Mouse (Mus musculus) heart, adult 9 months (tissue): Measurements from ENCODE around the gene Plekhg2.
"Not testable (repeated sequence)": the region's sequence is repeated elsewhere in the genome, so short reads cannot be mapped to it uniquely, and the experiment has no call there.

ENCODE experiments used
- DNase-seq, 2 experiments: peaks; one replicate each; pipeline ENCODE4 v3.0.0; 2022; ENCODE audit warnings: low spot score in 2 of 2

The Plekhg2 gene

DNA sequence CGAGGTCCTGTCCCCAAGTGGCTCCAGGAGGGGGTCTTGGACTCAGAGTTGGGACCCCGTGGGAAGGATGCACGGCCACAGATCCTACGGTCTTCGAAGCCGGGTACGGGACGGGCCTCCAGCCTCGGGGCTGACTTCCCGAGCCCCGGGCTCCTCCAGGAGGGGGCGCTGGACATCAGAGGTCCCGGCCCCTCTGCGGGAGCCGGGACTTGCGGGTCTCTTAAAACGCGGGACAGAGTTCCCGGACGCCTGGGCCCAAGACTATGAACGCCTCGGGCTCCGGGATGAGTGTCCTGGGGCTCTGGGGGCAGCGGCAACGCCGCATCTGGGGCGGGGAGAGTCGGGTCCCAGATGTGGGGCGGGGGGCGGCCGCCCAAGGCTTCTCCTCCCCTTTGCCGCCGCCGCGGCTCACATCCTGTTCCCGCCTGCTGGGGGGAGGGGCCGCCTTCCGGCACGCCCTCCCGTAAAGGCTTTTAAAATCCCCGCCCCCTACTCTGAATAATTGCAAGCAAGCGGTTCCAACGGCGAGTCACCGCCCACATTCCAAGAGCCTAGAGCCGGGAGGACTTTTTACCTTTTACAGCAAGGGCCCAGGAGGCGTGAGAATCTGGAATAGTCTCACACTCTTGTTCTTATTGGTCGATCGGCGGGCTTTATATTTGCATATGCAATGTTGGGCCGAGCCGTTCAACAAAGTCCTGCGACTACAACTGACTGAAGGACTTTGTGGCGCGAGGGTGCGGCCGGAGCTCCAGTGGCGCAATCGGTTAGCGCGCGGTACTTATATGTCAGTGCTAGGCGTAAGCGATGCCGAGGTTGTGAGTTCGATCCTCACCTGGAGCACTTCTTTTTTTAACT lies at the start of gene Plekhg2:
TSS of gene Plekhg2 (minus strand) at position 349 of the 858 bp plus-strand sequence.
- DNase-seq = peak; percentile 99

DNA sequence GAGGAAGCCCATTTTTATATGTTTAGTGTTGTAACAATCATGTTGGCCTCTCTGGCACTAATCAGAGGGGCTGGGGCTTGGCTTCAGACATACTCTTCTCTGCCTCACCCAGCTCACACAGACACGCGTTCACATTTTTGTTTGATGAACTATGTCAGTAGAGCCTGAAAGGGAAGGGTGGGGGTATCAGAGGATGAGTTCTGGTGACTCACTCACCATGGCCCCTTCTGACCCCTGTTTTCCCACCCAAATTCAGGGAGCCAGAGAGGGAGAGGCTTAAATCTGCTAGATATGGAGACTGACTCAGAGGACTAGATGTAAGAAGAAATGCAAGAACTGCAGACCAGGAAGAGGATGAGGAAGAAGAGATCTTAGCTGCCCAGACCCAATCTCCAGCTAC lies 47.0 kb upstream of the Plekhg2 start:
- peak in 1 of 2 experiments; percentile 15 for DNase-seq

DNA sequence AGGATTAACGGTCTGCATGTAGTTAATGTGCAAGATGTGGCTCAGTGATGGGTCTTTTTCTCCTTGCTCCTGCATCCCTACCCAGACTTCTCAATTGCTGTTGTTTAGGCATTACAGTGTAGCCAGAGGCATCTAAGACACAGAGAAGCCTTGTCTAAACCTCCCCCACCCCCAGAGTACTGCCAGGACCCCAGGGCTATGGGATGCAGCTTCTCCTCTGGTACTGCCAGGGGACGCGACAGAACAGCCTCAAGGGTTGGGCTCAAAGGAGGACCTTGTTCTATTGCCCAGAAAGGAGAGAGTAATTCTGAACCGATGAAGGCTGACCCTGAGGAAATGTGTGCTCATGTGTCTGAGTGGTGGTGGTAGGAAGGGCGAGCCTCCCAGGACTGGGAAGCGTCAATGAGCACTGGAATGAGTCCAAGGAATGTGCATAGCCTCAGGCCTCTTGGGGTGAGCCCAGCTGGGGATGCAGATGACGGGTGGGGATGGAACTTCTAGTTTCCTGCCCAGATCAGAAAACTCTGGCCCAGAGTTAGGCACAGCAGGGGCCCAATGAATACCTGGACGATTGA lies 45.8 kb upstream of the Plekhg2 start:
- peak; percentile 85 to 86 for DNase-seq

DNA sequence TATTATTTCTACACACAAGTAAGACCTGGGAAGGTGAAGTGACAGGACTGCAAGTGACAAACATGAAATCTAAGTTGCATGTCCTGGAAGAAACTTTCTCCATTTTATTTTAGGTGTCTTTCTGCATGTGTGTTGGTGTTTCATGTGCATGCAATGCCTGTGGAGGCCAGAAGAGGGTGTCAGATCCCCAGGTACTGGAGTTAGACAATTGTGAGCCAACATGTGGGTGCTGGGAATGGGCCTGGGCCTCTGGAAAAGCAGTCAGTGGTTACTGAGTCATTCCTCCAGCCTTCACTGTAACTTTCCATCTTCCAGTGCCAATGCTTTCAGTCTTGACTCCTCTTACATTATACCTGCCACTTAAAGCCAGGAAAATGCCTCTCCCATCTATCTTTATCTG lies 45.0 kb upstream of the Plekhg2 start:
- no peak for DNase-seq

DNA sequence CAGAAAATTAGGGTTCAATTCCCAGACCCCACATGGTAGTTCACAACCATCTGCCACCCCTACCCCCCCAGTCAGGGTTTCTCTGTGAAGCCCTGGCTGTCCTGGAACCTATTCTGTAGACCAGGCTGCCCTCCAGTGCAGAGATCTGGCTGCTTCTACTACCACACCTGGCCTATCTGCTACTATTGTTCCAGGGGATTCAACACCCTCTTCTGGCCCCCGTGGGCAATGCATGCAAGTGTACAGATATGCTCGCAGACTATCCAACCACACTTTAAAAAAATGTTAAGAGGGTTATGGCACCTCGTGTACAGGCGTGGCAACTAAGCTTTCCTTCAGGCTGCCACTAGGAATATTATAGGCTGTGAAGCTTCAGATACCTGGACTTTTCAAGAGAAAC lies 40.4 kb upstream of the Plekhg2 start:
- no peak for DNase-seq

DNA sequence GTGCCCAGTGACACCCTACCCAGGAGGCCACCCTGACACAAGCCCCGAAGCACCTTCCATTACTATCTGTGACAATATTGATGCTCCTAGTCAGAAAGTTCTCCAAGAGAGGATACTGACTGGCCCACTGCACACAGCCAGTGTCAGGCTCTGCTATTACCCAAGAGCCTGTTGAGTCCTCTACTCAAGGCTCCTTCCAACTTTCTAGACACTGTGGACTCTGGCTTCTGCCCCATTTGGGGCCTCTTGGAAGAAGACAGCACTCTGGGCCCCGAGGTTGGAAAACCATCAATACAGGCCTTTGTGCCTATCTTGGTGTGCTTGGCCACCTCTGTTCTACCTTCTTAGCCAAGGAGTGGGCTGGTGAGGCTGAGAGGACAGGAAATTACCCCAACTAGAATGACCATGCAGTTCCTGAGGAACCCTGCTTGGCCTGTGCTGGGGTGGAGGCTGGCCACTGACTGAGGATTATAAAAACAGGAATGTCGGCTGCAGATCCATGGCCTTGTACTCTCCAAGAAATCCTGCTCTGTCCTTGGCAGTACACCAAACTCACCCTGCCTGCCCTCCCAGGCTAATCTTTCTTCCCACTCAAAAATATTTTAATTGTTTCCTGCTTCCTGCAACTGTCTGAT lies 38.6 kb upstream of the Plekhg2 start:
- peak; percentile 85 to 86 for DNase-seq

DNA sequence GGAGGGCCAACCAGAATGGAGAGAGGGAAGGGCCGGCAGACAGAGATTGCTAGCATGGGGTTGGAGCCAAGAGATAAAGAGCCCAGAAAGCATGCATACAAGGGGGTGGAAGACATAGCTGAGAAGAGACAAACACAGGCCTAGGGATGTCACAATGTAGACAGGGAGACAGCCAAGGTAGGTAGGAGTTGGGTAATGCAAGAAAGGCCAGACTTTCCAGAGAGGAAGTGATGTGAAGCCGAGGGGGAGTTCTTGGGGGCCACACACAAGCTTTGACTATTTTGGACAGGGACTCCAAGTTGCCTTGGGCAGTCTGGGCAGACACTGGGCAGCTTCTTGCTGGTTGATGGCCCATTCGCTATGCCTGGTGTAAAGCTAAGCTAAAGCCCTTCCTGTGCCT lies 29.5 kb upstream of the Plekhg2 start:
- no peak for DNase-seq

DNA sequence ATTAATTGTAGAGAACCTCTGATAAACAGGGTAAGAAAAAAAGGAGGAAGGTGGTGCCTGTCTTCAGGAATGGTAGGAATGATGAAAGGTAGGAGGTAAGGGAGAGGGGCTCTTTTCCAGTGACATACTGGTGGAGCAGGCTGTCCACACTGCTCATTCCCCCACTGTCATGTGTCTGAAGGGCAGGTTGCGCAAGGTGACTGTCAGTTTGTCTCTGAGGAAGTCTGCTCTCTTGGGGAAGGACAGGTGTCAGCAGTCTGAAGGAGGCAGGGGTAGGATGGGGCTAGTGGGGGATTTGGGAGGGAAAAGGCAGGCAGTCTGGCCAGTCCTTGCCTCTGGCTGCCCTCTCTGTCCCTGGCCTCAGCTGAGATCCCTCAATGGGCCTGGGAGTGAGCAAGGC lies 28.6 kb upstream of the Plekhg2 start:
- no peak for DNase-seq

DNA sequence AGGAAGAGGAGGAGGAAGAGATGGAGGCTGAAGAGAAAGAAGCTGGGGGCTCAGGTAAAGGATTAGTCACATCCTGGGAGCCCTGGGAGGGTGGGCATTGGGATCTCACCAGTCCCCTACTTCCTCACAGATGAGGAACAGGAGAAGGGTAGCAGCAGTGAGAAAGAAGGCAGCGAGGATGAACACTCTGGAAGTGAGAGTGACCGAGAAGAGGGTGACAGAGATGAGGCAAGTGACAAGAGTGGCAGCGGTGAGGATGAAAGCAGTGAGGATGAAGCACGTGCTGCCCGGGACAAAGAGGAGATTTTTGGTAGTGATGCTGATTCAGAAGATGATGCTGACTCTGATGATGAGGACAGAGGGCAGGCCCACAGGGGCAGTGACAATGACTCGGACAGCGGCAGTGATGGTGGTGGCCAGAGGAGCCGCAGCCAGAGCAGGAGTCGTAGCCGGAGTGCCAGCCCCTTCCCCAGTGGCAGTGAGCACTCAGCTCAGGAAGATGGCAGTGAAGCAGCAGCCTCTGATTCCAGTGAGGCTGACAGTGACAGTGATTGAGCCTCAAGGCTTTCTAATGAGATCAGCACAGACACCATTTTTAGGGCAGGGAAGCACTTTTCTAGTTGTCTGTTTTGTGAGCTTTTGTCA lies 26.4 kb upstream of the Plekhg2 start:
- DNase-seq = no peak

DNA sequence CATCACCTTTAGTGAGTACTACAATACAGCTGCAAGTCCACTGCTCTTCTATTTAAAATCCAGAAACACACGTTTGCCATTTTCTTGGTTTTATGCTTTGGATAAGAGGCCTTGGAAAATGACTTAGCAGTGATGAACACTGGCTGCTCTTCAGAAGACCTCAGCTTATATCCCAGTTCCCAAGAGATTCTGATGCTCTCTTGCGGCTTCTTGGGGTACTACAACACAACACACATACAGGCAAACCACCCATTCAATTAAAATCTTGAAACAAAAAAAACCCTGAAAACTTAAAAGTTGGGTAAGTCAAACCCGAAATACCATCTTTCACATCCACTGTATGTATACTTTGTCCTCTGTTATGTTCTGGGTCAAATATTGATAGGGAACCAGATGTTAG lies 25.6 kb upstream of the Plekhg2 start:
- DNase-seq = no peak

DNA sequence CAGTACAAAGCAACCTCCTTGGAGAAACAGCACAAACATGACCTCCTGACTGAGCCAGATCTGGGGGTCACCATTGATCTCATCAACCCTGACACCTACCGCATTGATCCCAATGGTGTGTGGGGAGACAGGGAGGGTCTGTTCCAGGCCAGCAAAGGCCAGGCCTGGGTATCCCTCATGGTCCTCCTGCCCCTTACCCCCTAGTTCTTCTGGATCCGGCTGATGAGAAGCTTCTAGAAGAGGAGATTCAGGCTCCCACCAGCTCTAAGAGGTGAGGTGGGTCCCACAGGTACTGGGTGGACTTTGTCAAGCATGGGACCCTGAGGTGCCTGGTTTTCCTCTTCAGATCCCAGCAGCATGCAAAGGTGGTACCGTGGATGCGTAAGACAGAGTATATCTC lies 23.0 kb upstream of the Plekhg2 start:
- DNase-seq = no peak

DNA sequence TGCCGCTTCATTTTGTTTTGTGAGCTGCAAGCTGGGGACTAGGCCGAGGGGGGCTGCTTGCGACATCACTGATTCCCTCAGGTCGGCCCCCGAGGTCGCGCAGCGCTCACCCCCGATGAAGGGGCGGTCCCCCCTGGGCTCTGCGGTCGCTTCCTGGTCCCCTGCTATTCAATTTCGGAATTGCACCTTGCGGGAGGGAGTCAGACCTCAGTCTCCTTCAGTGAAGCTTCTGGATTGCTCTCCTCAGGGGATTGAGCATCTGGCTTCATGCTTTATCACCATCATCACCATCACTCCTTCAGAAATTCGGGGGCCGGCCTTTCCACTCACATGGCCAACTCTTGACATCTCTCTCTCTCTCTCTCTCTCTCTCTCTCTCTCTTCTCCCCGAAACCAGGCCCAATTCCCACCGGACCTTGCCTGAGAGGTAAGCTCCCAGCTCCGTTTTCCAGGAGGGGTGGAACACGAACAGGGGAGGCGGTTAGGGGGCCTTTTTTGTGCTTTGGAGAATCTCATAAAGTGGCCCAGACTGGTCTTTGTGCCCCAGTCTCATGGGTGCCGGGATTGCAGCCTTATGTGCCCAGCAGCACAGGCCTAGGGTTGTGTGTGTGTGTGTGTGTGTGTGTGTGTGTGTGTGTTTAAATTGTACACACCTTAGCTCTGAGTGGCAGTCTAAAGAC lies 21.0 kb upstream of the Plekhg2 start:
- DNase-seq = no peak

DNA sequence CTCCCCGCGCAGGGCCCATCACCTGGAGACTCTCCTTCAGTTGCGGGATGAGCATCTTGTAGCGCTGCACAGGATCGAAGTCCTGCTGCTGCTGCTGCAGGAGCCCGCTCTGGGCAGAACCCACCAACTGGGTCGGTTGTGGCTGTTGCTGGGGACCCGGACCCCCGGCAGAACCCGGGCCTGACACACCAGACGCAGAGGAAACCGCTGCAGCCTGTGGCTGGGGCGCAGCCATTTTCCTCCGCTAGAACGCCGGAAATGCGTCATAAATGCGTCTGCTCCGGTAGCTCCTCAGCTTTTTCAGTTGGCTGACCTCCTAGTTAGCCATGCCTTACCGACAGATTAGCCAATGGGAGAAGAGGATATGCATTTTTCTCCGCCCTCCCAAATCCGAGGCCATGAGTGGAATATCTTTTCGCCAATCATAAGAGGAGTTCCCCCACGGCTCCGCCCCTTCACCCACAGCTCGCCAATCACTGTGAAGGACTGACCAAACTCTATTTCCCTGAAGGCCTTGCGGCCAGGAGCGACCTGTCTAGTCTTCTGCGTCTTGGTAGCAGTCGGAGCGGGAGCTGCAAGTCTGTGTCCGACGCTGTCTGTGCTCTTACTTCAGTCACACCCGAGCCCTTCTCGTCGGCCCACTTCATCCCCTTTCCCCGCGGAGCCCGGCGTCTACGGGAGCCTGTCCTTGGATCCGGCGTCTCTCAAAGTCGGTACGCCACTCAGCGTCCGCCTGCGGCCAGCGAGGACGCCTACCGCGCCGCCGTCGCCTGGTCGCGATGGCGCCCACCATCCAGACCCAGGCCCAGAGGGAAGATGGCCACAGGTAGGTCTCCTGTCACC lies 20.3 kb upstream of the Plekhg2 start, which contains the start of the genes Med29 and Paf1:
TSS of gene Med29 (minus strand) at position 280 of the 843 bp plus-strand sequence.
TSS of gene Paf1 (plus strand) at position 523 of the 843 bp plus-strand sequence.
- peak; percentile 98 to 99 for DNase-seq

DNA sequence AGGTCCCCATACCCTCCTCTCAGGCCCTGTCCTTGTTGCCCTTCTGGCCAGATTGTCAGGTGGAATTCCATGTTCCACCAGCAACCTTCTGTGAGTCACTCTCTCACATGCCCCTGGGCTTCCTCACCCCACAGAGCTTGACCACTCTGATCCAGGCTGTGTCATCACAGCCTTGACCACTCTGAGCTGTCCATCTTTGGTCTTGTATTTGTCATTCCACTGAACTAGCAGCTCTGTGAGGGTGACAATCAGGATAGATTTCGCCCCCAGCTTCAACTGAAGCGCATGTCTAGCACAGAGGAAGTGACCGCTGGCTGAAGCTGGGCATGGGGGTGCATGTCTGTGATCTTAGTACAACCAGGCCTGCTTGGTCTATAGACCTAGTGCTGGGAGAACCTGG lies 17.9 kb upstream of the Plekhg2 start:
- no peak for DNase-seq

DNA sequence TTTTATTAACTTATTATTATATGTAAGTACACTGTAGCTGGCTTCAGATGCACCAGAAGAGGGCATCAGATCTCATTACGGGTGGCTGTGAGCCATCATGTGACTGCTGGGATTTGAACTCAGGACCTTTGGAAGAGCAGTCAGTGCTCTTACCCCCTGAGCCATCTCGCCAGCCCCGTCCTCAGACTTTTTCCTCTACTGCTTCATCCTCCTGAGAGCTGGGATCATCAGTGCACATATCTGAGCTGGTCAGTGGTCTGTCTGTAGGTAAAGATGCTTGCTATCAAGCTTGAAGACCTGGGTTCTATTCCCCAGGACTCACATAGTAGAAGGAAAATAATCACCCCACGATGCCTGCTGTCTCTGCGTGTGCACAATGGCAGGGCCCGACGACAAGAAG lies 15.0 kb upstream of the Plekhg2 start:
- DNase-seq = not testable (repeated sequence)

DNA sequence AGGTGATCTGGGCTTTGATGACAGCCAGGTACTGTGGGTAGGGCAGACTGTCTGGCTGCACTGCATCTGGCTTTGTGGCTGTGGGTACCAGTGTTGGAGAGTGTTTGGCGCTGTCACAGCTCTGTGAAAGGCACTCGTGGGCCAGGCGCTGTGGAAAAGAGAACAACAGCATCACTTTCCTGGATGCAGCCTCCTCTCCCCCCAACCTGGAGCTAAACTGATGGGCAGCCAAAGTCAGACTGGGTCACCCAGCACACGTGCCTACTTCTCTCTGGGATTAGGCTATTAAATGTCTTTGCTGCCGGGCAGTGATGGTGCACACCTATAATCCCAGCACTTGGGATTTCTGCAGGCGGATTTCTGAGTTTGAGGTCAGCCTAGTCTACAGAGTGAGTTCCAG lies 14.5 kb upstream of the Plekhg2 start:
- DNase-seq = not testable (repeated sequence)

DNA sequence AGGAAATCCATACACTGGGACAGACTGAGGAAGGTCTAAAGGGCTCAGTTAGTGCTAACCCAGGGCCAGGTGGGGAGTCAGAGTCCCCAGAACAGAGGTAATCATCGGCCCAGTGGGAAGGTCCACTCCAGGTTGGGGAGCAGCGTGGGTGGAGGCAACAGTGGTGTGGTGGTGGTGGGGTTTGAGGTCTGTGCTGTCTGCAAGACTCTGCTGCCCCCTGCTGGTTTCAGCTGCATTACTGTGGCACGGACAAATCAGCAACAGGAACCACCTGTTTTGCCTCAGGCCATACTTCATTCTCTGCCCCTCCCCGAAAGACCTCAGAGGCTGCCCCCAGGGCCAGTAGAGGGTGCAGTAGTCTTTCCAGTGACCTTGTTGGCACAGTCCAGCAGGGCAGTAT lies 14.1 kb upstream of the Plekhg2 start:
- peak; percentile 66 to 84 for DNase-seq

DNA sequence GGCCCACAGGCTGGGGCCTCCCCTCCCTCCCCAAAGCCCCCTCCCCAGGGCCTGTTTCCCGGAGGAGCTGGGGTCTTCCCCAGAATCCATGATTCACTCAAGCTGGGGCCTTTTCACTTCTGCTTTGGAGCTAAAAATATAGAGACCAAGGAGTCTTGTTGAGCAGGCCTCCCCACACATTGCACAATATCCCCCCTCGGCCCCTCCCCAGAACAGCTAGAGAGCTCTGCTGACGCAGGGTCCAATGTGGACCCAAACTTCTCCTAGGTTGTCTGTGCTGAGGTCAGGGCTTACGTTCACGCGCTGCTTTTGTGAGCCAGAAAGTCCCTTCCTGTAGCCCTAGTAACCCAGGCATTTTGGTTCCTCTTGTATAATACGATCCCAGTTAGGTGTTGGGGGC lies 13.6 kb upstream of the Plekhg2 start:
- DNase-seq = peak; percentile 58 to 72

DNA sequence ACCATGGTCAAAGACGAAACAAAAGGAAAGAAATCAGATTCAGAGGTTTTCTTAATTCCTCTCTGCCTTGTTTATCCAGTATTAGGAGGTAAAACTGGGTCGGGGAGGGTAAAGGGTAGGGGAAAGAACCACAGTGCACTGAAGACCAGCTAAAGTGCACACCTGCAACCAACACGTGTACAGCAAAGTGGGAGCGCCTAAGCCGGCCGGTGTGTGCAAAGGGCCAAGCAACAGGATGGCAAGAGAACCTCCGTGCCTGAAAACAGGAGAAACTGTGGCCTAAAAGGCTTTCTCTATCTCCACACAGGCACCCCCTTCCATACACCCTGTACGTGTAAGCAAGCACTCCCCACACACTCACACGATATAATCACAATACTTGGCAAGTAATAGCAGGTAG lies 12.8 kb upstream of the Plekhg2 start:
- DNase-seq = no peak

DNA sequence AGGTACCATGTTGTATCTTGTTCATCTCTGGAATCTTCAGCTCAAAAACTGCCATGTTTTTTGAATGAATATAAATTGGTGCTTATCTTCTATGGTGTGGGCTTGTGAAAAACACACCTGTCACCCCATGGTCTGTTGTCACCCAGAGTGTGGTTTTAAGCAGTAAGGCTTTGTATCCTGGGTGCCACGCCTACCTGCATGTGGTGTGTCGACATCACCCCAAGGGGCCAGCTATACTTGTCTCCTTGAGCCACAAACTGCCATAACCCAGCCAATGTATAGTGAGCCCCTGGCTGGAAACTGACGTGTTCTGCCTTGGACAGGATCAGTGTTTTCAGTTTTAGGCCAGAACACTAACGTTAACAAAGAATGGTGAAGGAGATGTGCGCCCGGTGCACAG lies 11.8 kb upstream of the Plekhg2 start:
- DNase-seq = no peak

DNA sequence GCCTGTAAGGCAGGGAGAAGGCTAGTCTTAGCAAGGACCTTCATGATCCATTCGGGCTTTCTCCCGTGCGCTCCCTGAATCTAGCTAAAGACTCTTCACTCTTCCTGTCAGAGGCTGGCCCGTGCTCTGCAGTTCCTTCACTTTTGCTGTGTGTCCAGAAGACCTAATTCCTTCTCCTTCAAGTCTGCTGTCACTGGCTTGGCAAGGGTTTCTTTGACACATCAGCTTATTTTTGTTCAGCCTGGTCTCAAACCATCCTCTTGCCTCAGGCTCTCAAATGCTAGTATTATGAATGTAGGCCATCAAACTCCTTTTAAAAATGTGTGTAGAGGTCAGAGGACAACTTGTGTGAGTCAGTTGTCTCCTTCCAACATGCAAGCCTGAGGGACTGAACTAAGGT lies 11.2 kb upstream of the Plekhg2 start:
- no peak for DNase-seq
